Mouse (Mus musculus): Measurements from ENCODE around the gene Tmem123.

GRCm38 (mm10) chr9:7797542-7797941 lies 33.7 kb downstream of the Tmem123 start:
- no peak for TF ChIP-seq EP300 (IDR thresholded peaks at IDR 0.05; ENCODE audit: low read depth)
- no peak for TF ChIP-seq CTCF (IDR thresholded peaks at IDR 0.05; ENCODE audit: low read depth)
